Mouse (Mus musculus) neural tube, embryonic 12.5 days (tissue): ENCODE measurements around the gene Secisbp2. TPM values are rescaled to one million over a fixed set of nuclear protein-coding genes. Genes with fewer than 3 reads are reported as not detected.
"Not testable (repeated sequence)": the region's sequence is repeated elsewhere in the genome, so short reads cannot be mapped to it uniquely, and the experiment has no call there.

Experiments
- ATAC-seq: fragments of 200-750 bp; cut with Nextera tagmentation; 2 replicates; pipeline ENCODE4 v1.8.0; 2017; ENCODE audit warnings: low read depth, mild to moderate bottlenecking, moderate TSS enrichment, moderate library complexity; ENCODE audit not compliant: low FRiP score
- H3K27ac ChIP-seq: fragments of 300-500 bp; sonication (generic); 2 replicates; pipeline ENCODE4 v1.5.1; 2016
- H3K27me3 ChIP-seq: fragments of 300-500 bp; sonication (generic); replicated peaks from 2 replicates; pipeline ENCODE4 v1.6.1; 2016; ENCODE audit warnings: mild to moderate bottlenecking
- H3K36me3 ChIP-seq: fragments of 300-500 bp; sonication (generic); 2 replicates; pipeline ENCODE4 v1.6.1; 2016; ENCODE audit warnings: mild to moderate bottlenecking
- H3K4me1 ChIP-seq: fragments of 300-500 bp; sonication (generic); 2 replicates; pipeline ENCODE4 v1.6.1; 2016
- H3K4me2 ChIP-seq: fragments of 300-500 bp; sonication (generic); replicated peaks from 2 replicates; pipeline ENCODE4 v1.6.1; 2016; ENCODE audit warnings: mild to moderate bottlenecking
- H3K4me3 ChIP-seq: fragments of 300-500 bp; sonication (generic); 2 replicates; pipeline ENCODE4 v1.5.1; 2016
- H3K9ac ChIP-seq: fragments of 300-500 bp; sonication (generic); 2 replicates; pipeline ENCODE4 v1.6.1; 2016; ENCODE audit warnings: mild to moderate bottlenecking
- H3K9me3 ChIP-seq: fragments of 300-500 bp; sonication (generic); 2 replicates; pipeline ENCODE4 v1.6.1; 2016; ENCODE audit warnings: mild to moderate bottlenecking
- WGBS: fragments of 180-500 bp; shearing (Covaris S2); methylation state at CpG from one replicate; pipeline ENCODE4 v1.1.7; 2016; 5-methylcytosine and 5-hydroxymethylcytosine counted together
- polyA plus RNA-seq: library from polyadenylated mRNA; unstranded; fragments of >200 nt; fragmentation: Nextera tagmentation; extraction: Ambion mirVana; gene quantifications from 2 replicates; pipeline ENCODE4 v1.2.1, GENCODE M21; 2016

The Secisbp2 gene
- polyA plus RNA-seq, 1 experiment from 2014 or later, result 25.9 TPM

DNA sequence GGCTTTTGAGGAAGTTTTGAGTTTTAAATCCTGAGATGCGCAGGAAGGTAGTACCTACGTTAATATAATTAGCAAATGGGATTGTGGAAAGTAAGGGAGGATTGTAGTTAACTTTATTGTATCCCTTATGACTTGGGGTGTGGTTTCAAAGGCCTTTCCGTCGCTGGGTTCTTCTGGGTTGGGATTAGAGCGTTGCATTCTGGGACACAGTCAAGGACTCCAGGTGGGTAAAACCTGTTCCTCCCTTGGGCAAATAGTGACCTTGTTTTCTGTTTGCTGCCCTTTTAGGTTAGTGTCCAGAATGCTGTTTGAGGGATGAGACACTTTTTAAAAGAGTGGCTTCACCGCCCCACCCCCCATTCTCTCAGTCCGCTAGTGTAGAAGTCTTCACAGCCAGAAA, 5.6 kb upstream of the Secisbp2 start:
- Histone ChIP-seq H3K9me3 (no peaks in the 10 kb centered on the region), H3K4me1 (peaks cover 13% of the 10 kb centered on the region), H3K4me2 (peak overlapping the region; percentile 79), H3K4me3 (peak overlapping the region; percentile 76), H3K27ac (no peak overlapping the region), H3K36me3 (peaks cover 3% of the 10 kb centered on the region; the same call in 1 of the 2 replicates), H3K27me3 (no peaks in the 10 kb centered on the region), H3K9ac (peak overlapping the region; percentile 78)
- no peak for ATAC-seq
- 0% methylated on average over 7 of the region's 7 CpGs for WGBS

GRCm38 (mm10) chr13:51646362-51647027, 5.0 kb upstream of the Secisbp2 start:
- Histone ChIP-seq H3K4me1 (peaks cover 18% of the 10 kb centered on the region), H3K4me2 (peak overlapping the region; percentile 79), H3K9me3 (no peaks in the 10 kb centered on the region), H3K27me3 (no peaks in the 10 kb centered on the region), H3K36me3 (peaks cover 3% of the 10 kb centered on the region; the same call in 1 of the 2 replicates), H3K4me3 (peak overlapping the region; percentile 76), H3K27ac (no peak overlapping the region), H3K9ac (peak overlapping the region; percentile 1; the same call in 1 of the 2 replicates)
- 26% methylated on average over 3 of the region's 3 CpGs for WGBS
- no peak for ATAC-seq

GRCm38 (mm10) chr13:51647770-51648169, 3.7 kb upstream of the Secisbp2 start:
- H3K4me3 ChIP-seq, result no peak overlapping the region
- 98% methylated on average over 3 of the region's 3 CpGs for WGBS
- no peak for ATAC-seq
- H3K4me1 ChIP-seq, result peaks cover 18% of the 10 kb centered on the region
- peak overlapping the region; percentile 79 for H3K4me2 ChIP-seq
- no peaks in the 10 kb centered on the region for H3K9me3 ChIP-seq
- H3K36me3 ChIP-seq, result peaks cover 3% of the 10 kb centered on the region; the same call in 1 of the 2 replicates
- H3K27me3 ChIP-seq, result no peaks in the 10 kb centered on the region
- H3K9ac ChIP-seq, result no peak overlapping the region
- no peak overlapping the region for H3K27ac ChIP-seq

- Histone ChIP-seq H3K9ac (no peak overlapping the region), H3K4me3 (no peak overlapping the region), H3K36me3 (peaks cover 5% of the 10 kb centered on the region), H3K4me1 (peaks cover 18% of the 10 kb centered on the region), H3K4me2 (peak overlapping the region; percentile 79; the same call in 1 of the 2 replicates), H3K9me3 (no peaks in the 10 kb centered on the region), H3K27me3 (no peaks in the 10 kb centered on the region), H3K27ac (no peak overlapping the region)
- no peak for ATAC-seq
- WGBS, result 94% methylated on average over 4 of the region's 4 CpGs
Measured at GRCm38 (mm10) chr13:51648237-51648636, 3.3 kb upstream of the Secisbp2 start.

- WGBS, result 79% methylated on average over 1 of the region's 1 CpGs
- H3K4me3 ChIP-seq, result no peak overlapping the region
- H3K36me3 ChIP-seq, result peaks cover 15% of the 10 kb centered on the region
- H3K4me2 ChIP-seq, result no peak overlapping the region
- H3K9me3 ChIP-seq, result no peaks in the 10 kb centered on the region
- no peak for ATAC-seq
- no peaks in the 10 kb centered on the region for H3K27me3 ChIP-seq
- no peak overlapping the region for H3K9ac ChIP-seq
- peaks cover 18% of the 10 kb centered on the region for H3K4me1 ChIP-seq
- no peak overlapping the region for H3K27ac ChIP-seq
Measured at GRCm38 (mm10) chr13:51649740-51650139, 1.8 kb upstream of the Secisbp2 start.

DNA sequence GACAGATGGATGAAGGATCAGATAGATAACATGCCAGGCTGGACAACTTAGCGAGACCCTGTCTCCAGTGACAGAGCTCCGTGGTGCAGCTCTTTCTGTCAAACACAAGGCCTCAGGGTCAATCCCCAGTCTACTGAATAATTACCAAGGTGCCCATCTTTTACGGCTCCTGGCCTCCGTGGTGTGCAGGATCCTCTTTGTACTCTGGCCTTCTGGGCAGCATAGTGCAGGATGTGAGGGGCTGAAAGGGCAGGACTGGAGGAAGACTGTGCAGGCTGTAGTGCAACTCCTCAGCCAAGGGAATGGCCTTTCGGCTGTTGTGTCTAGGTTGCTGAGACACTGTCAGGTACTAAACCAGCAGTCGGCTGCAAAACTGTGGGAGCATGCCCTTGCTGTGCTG, 1.7 kb downstream of the Secisbp2 start:
- Histone ChIP-seq H3K27me3 (no peaks in the 10 kb centered on the region), H3K4me1 (peaks cover 6% of the 10 kb centered on the region; the same call in 1 of the 2 replicates), H3K27ac (no peak overlapping the region), H3K4me3 (no peak overlapping the region), H3K9ac (no peak overlapping the region), H3K36me3 (peaks cover 48% of the 10 kb centered on the region), H3K4me2 (no peak overlapping the region), H3K9me3 (no peaks in the 10 kb centered on the region)
- WGBS, result 93% methylated on average over 6 of the region's 6 CpGs
- no peak for ATAC-seq

- Histone ChIP-seq H3K27ac (no peak overlapping the region), H3K9ac (no peak overlapping the region), H3K4me1 (peaks cover 6% of the 10 kb centered on the region; the same call in 1 of the 2 replicates), H3K27me3 (no peaks in the 10 kb centered on the region), H3K4me3 (no peak overlapping the region), H3K9me3 (no peaks in the 10 kb centered on the region), H3K36me3 (peaks cover 56% of the 10 kb centered on the region), H3K4me2 (no peak overlapping the region)
- ATAC-seq, result no peak
- 94% methylated on average over 9 of the region's 9 CpGs for WGBS
Measured at GRCm38 (mm10) chr13:51653961-51654360, 2.5 kb downstream of the Secisbp2 start.

GRCm38 (mm10) chr13:51656516-51657235, 5.2 kb downstream of the Secisbp2 start:
- H3K27me3 ChIP-seq, result no peaks in the 10 kb centered on the region

GRCm38 (mm10) chr13:51658094-51658493, 6.6 kb downstream of the Secisbp2 start:
- WGBS, result 93% methylated on average over 3 of the region's 3 CpGs
- H3K9me3 ChIP-seq, result no peaks in the 10 kb centered on the region
- H3K4me3 ChIP-seq, result no peak overlapping the region
- no peak overlapping the region for H3K9ac ChIP-seq
- H3K4me2 ChIP-seq, result no peak overlapping the region
- H3K27me3 ChIP-seq, result no peaks in the 10 kb centered on the region
- H3K36me3 ChIP-seq, result peaks cover 87% of the 10 kb centered on the region
- ATAC-seq, result no peak
- no peak overlapping the region for H3K27ac ChIP-seq
- H3K4me1 ChIP-seq, result no peaks in the 10 kb centered on the region

More at GRCm38 (mm10) chr13:51656516-51657235, 5.2 kb downstream of the Secisbp2 start:
- Histone ChIP-seq H3K4me2 (no peak overlapping the region), H3K9ac (no peak overlapping the region), H3K9me3 (no peaks in the 10 kb centered on the region), H3K4me3 (no peak overlapping the region), H3K4me1 (no peaks in the 10 kb centered on the region), H3K36me3 (peaks cover 76% of the 10 kb centered on the region), H3K27ac (no peak overlapping the region)
- no peak for ATAC-seq
- 95% methylated on average over 13 of the region's 13 CpGs for WGBS

GRCm38 (mm10) chr13:51659573-51659972, 8.1 kb downstream of the Secisbp2 start:
- H3K4me2 ChIP-seq, result no peak overlapping the region
- no peaks in the 10 kb centered on the region for H3K4me1 ChIP-seq
- no peak overlapping the region for H3K9ac ChIP-seq
- no peaks in the 10 kb centered on the region for H3K9me3 ChIP-seq
- no peak overlapping the region for H3K4me3 ChIP-seq
- H3K36me3 ChIP-seq, result peaks cover 84% of the 10 kb centered on the region
- no peak for ATAC-seq
- H3K27ac ChIP-seq, result no peak overlapping the region
- WGBS, result 92% methylated on average over 7 of the region's 7 CpGs
- no peaks in the 10 kb centered on the region for H3K27me3 ChIP-seq

- Histone ChIP-seq H3K9ac (no peak overlapping the region), H3K4me1 (no peaks in the 10 kb centered on the region), H3K27me3 (no peaks in the 10 kb centered on the region), H3K4me2 (no peak overlapping the region), H3K4me3 (no peak overlapping the region), H3K27ac (no peak overlapping the region), H3K36me3 (peaks cover 85% of the 10 kb centered on the region), H3K9me3 (no peaks in the 10 kb centered on the region)
- no peak for ATAC-seq
- WGBS, result 95% methylated on average over 2 of the region's 2 CpGs
Measured at GRCm38 (mm10) chr13:51663561-51663960, 12.1 kb downstream of the Secisbp2 start.

GRCm38 (mm10) chr13:51668195-51668594, 16.7 kb downstream of the Secisbp2 start:
- H3K27me3 ChIP-seq, H3K9ac ChIP-seq, ATAC-seq, H3K9me3 ChIP-seq, H3K4me2 ChIP-seq, H3K4me1 ChIP-seq, H3K4me3 ChIP-seq, H3K27ac ChIP-seq: not testable (repeated sequence)
- WGBS, result 92% methylated on average over 12 of the region's 12 CpGs
- peaks cover 77% of the 10 kb centered on the region for H3K36me3 ChIP-seq
